Mouse (Mus musculus) cerebellum, postnatal 10 days (tissue): ENCODE measurements at regions not wholly inside any gene's neighbourhood (a gene's known extent, or its start where the extent isn't known, plus 50 kb on each side); places are given as distances from the start of the nearest gene placed in this dataset.

ENCODE experiments used
- DNase-seq, 2 experiments: peaks; one replicate each; pipeline ENCODE4 v3.0.0; 2021; ENCODE audit warnings: mixed read lengths in 2 of 2

GRCm38 (mm10) chr10:35328319-35328862 lies 383.3 kb downstream of the Amd2 start:
- DNase-seq: no peak

- DNase-seq: no peak
Observed at GRCm38 (mm10) chr10:35298775-35299174, 412.9 kb downstream of the Amd2 start.

- DNase-seq: no peak
Observed at GRCm38 (mm10) chr10:35265066-35265465, 446.6 kb downstream of the Amd2 start.

- DNase-seq: no peak
Observed at GRCm38 (mm10) chr10:35236431-35236830, 475.3 kb downstream of the Amd2 start.

GRCm38 (mm10) chr10:35235260-35235659 lies 476.4 kb downstream of the Amd2 start:
- DNase-seq: peak in 1 of 2 experiments; percentile 42

GRCm38 (mm10) chr10:35229540-35229939 lies 482.2 kb downstream of the Amd2 start:
- DNase-seq: no peak
